Mouse (Mus musculus): ENCODE measurements at regions not wholly inside any gene's neighbourhood (a gene's known extent, or its start where the extent isn't known, plus 50 kb on each side); places are given as distances from the start of the nearest gene placed in this dataset.

GRCm38 (mm10) chr10:21517721-21518120 is 75.2 kb upstream of the 1700020N01Rik start:
- Histone ChIP-seq H3K4me1 (ENCODE audit: control insufficient read depth, insufficient read depth, low read length) (no peaks in the 10 kb centered on the region), H3K36me3 (ENCODE audit: control insufficient read depth, insufficient read depth, low read length) (no peaks in the 10 kb centered on the region), H3K27ac (replicated peaks; ENCODE audit: low read depth, low read length) (no peak overlapping the region), H3K9me3 (ENCODE audit: control insufficient read depth, low read length) (no peaks in the 10 kb centered on the region), H3K27me3 (ENCODE audit: control insufficient read depth, insufficient read depth, low read length) (no peaks in the 10 kb centered on the region), H3K9ac (ENCODE audit: low read length) (no peak overlapping the region), H3K4me3 (ENCODE audit: low read depth, low read length) (no peak overlapping the region), H3K4me2 (ENCODE audit: low read depth, severe bottlenecking) (no peak overlapping the region)
- ATAC-seq (ENCODE audit: insufficient number of reproducible peaks, low FRiP score, low TSS enrichment, low read depth) (no peak), DNase-seq (ENCODE audit: low spot score) (no peak)
- 83% methylated on average over 6 of the region's 6 CpGs for WGBS

- no peaks in the 10 kb centered on the region for H3K36me3 ChIP-seq (ENCODE audit: control insufficient read depth, insufficient read depth, low read length)
- H3K9me3 ChIP-seq (ENCODE audit: control insufficient read depth, low read length) = no peaks in the 10 kb centered on the region
- H3K27ac ChIP-seq (replicated peaks; ENCODE audit: low read depth, low read length) = no peak overlapping the region
- no peak overlapping the region for H3K9ac ChIP-seq (ENCODE audit: low read length)
- H3K4me3 ChIP-seq (ENCODE audit: low read depth, low read length) = no peak overlapping the region
- no peak overlapping the region for H3K4me2 ChIP-seq (ENCODE audit: low read depth, severe bottlenecking)
- no peaks in the 10 kb centered on the region for H3K4me1 ChIP-seq (ENCODE audit: control insufficient read depth, insufficient read depth, low read length)
- H3K27me3 ChIP-seq (ENCODE audit: control insufficient read depth, insufficient read depth, low read length) = no peaks in the 10 kb centered on the region
- DNase-seq (ENCODE audit: low spot score) (no peak), ATAC-seq (ENCODE audit: insufficient number of reproducible peaks, low FRiP score, low TSS enrichment, low read depth) (no peak)
- WGBS = 76% methylated on average over 9 of the region's 9 CpGs
These were observed 72.1 kb upstream of the 1700020N01Rik start for GRCm38 (mm10) chr10:21520854-21521253.

- no peak overlapping the region for H3K4me3 ChIP-seq (ENCODE audit: low read depth, low read length)
- H3K4me1 ChIP-seq (ENCODE audit: control insufficient read depth, insufficient read depth, low read length) = no peaks in the 10 kb centered on the region
- DNase-seq (ENCODE audit: low spot score) = no peak
- ATAC-seq (ENCODE audit: insufficient number of reproducible peaks, low FRiP score, low TSS enrichment, low read depth) = no peak
- WGBS = 68% methylated on average over 2 of the region's 2 CpGs
- H3K27ac ChIP-seq (replicated peaks; ENCODE audit: low read depth, low read length) = no peak overlapping the region
- H3K9ac ChIP-seq (ENCODE audit: low read length) = no peak overlapping the region
- H3K9me3 ChIP-seq (ENCODE audit: control insufficient read depth, low read length) = no peaks in the 10 kb centered on the region
- H3K36me3 ChIP-seq (ENCODE audit: control insufficient read depth, insufficient read depth, low read length) = no peaks in the 10 kb centered on the region
- no peak overlapping the region for H3K4me2 ChIP-seq (ENCODE audit: low read depth, severe bottlenecking)
- no peaks in the 10 kb centered on the region for H3K27me3 ChIP-seq (ENCODE audit: control insufficient read depth, insufficient read depth, low read length)
These were observed 67.4 kb upstream of the 1700020N01Rik start for GRCm38 (mm10) chr10:21525555-21525954.

GRCm38 (mm10) chr10:21528396-21528795 is 64.5 kb upstream of the 1700020N01Rik start:
- DNase-seq (ENCODE audit: low spot score) (no peak), ATAC-seq (ENCODE audit: insufficient number of reproducible peaks, low FRiP score, low TSS enrichment, low read depth) (no peak)
- H3K36me3 ChIP-seq (ENCODE audit: control insufficient read depth, insufficient read depth, low read length) = no peaks in the 10 kb centered on the region
- H3K4me3 ChIP-seq (ENCODE audit: low read depth, low read length) = no peak overlapping the region
- no peaks in the 10 kb centered on the region for H3K9me3 ChIP-seq (ENCODE audit: control insufficient read depth, low read length)
- H3K9ac ChIP-seq (ENCODE audit: low read length) = no peak overlapping the region
- no peaks in the 10 kb centered on the region for H3K27me3 ChIP-seq (ENCODE audit: control insufficient read depth, insufficient read depth, low read length)
- 93% methylated on average over 3 of the region's 3 CpGs for WGBS
- H3K4me1 ChIP-seq (ENCODE audit: control insufficient read depth, insufficient read depth, low read length) = no peaks in the 10 kb centered on the region
- H3K27ac ChIP-seq (replicated peaks; ENCODE audit: low read depth, low read length) = no peak overlapping the region
- H3K4me2 ChIP-seq (ENCODE audit: low read depth, severe bottlenecking) = no peak overlapping the region

GRCm38 (mm10) chr10:21529098-21529749 is 63.7 kb upstream of the 1700020N01Rik start:
- ATAC-seq (ENCODE audit: insufficient number of reproducible peaks, low FRiP score, low TSS enrichment, low read depth) = no peak
- Histone ChIP-seq H3K9ac (ENCODE audit: low read length) (no peak overlapping the region), H3K4me3 (ENCODE audit: low read depth, low read length) (no peak overlapping the region), H3K36me3 (ENCODE audit: control insufficient read depth, insufficient read depth, low read length) (no peaks in the 10 kb centered on the region), H3K4me2 (ENCODE audit: low read depth, severe bottlenecking) (no peak overlapping the region), H3K9me3 (ENCODE audit: control insufficient read depth, low read length) (no peaks in the 10 kb centered on the region), H3K27ac (replicated peaks; ENCODE audit: low read depth, low read length) (no peak overlapping the region), H3K4me1 (ENCODE audit: control insufficient read depth, insufficient read depth, low read length) (no peaks in the 10 kb centered on the region), H3K27me3 (ENCODE audit: control insufficient read depth, insufficient read depth, low read length) (no peaks in the 10 kb centered on the region)
- no peak for DNase-seq (ENCODE audit: low spot score)
- 72% methylated on average over 10 of the region's 10 CpGs for WGBS

GRCm38 (mm10) chr10:21532142-21532541 is 60.8 kb upstream of the 1700020N01Rik start:
- ATAC-seq (ENCODE audit: insufficient number of reproducible peaks, low FRiP score, low TSS enrichment, low read depth) (no peak), DNase-seq (ENCODE audit: low spot score) (no peak)
- Histone ChIP-seq H3K36me3 (ENCODE audit: control insufficient read depth, insufficient read depth, low read length) (no peaks in the 10 kb centered on the region), H3K9ac (ENCODE audit: low read length) (no peak overlapping the region), H3K27ac (replicated peaks; ENCODE audit: low read depth, low read length) (no peak overlapping the region), H3K27me3 (ENCODE audit: control insufficient read depth, insufficient read depth, low read length) (no peaks in the 10 kb centered on the region), H3K4me1 (ENCODE audit: control insufficient read depth, insufficient read depth, low read length) (no peaks in the 10 kb centered on the region), H3K4me2 (ENCODE audit: low read depth, severe bottlenecking) (no peak overlapping the region), H3K9me3 (ENCODE audit: control insufficient read depth, low read length) (no peaks in the 10 kb centered on the region), H3K4me3 (ENCODE audit: low read depth, low read length) (no peak overlapping the region)
- 60% methylated on average over 1 of the region's 1 CpGs for WGBS

GRCm38 (mm10) chr10:21535631-21536030 is 57.3 kb upstream of the 1700020N01Rik start:
- H3K4me2 ChIP-seq (ENCODE audit: low read depth, severe bottlenecking) = no peak overlapping the region
- DNase-seq (ENCODE audit: low spot score) (no peak), ATAC-seq (ENCODE audit: insufficient number of reproducible peaks, low FRiP score, low TSS enrichment, low read depth) (no peak)

GRCm38 (mm10) chr10:21538481-21538880 is 54.5 kb upstream of the 1700020N01Rik start:
- Histone ChIP-seq H3K9ac (ENCODE audit: low read length) (no peak overlapping the region), H3K36me3 (ENCODE audit: control insufficient read depth, insufficient read depth, low read length) (no peaks in the 10 kb centered on the region), H3K27me3 (ENCODE audit: control insufficient read depth, insufficient read depth, low read length) (no peaks in the 10 kb centered on the region), H3K4me1 (ENCODE audit: control insufficient read depth, insufficient read depth, low read length) (no peaks in the 10 kb centered on the region), H3K4me3 (ENCODE audit: low read depth, low read length) (no peak overlapping the region), H3K4me2 (ENCODE audit: low read depth, severe bottlenecking) (no peak overlapping the region), H3K27ac (replicated peaks; ENCODE audit: low read depth, low read length) (no peak overlapping the region), H3K9me3 (ENCODE audit: control insufficient read depth, low read length) (no peaks in the 10 kb centered on the region)
- ATAC-seq (ENCODE audit: insufficient number of reproducible peaks, low FRiP score, low TSS enrichment, low read depth) (no peak), DNase-seq (ENCODE audit: low spot score) (no peak)
- WGBS = 69% methylated on average over 6 of the region's 6 CpGs

More at GRCm38 (mm10) chr10:21535631-21536030, 57.3 kb upstream of the 1700020N01Rik start:
- Histone ChIP-seq H3K4me3 (ENCODE audit: low read depth, low read length) (no peak overlapping the region), H3K36me3 (ENCODE audit: control insufficient read depth, insufficient read depth, low read length) (no peaks in the 10 kb centered on the region), H3K9ac (ENCODE audit: low read length) (no peak overlapping the region), H3K4me1 (ENCODE audit: control insufficient read depth, insufficient read depth, low read length) (no peaks in the 10 kb centered on the region), H3K9me3 (ENCODE audit: control insufficient read depth, low read length) (no peaks in the 10 kb centered on the region), H3K27me3 (ENCODE audit: control insufficient read depth, insufficient read depth, low read length) (no peaks in the 10 kb centered on the region), H3K27ac (replicated peaks; ENCODE audit: low read depth, low read length) (no peak overlapping the region)
- WGBS = 82% methylated on average over 5 of the region's 5 CpGs

Measured in limb, embryonic 11.5 days (tissue).